Mouse (Mus musculus) adrenal gland, adult 2 months (tissue): ENCODE results near the gene Tor3a. TPM values are rescaled to one million over a fixed set of nuclear protein-coding genes. Genes with fewer than 3 reads are reported as not detected.

Experiments used
- DNase-seq: peaks from one replicate; pipeline ENCODE4 v3.0.0; 2021
- polyA plus RNA-seq: library from polyadenylated mRNA; depleted of rRNA; stranded (reverse); fragments of >200 nt; gene quantifications from 2 replicates; pipeline ENCODE4 v1.2.3, GENCODE M21; 2012; rRNA removed
- total RNA-seq, 2 experiments: library from RNA; stranded (reverse); gene quantifications; 2 replicates each; pipeline ENCODE4 v1.2.3; 2021

Tor3a gene
- total and polyA plus RNA-seq, 3 experiments, result 15.1 to 24.6 (median 21.5) TPM

DNA sequence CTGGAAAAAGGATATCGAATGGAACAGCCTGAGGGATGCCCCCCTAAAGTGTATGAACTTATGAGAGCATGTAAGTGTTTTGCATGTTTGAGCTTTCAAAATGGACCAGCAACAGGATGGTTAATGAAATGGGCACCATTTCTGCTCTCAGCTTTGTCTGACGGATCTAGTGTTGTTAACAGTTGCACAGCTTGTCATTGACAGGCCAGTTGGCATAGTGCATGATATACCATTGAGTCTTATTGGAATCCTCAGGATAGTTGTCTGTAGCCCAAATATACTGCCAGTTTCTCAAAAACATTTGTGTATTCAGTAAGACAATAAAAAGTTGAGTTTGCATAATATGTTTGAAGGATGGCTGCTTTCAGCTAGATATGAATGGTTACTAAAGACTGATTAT lies 39.0 kb downstream of the Tor3a start:
- DNase-seq, result no peak

DNA sequence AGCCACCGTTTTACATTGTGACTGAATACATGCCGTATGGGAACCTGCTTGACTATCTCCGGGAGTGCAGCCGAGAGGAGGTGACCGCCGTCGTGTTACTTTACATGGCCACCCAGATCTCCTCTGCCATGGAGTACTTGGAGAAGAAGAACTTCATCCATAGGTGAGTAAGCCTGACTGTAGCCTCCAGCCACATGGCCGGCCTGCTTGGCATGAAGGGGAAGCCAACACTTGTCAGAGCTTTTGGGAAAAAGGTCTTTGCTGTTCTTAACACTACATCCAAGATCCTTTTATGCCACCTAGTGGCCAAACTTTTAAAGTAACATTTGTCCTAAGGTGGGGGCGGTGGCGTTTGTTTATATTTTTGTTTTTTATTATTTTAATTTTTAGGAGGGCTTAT lies 41.1 kb downstream of the Tor3a start:
- DNase-seq, result peak; percentile 29

DNA sequence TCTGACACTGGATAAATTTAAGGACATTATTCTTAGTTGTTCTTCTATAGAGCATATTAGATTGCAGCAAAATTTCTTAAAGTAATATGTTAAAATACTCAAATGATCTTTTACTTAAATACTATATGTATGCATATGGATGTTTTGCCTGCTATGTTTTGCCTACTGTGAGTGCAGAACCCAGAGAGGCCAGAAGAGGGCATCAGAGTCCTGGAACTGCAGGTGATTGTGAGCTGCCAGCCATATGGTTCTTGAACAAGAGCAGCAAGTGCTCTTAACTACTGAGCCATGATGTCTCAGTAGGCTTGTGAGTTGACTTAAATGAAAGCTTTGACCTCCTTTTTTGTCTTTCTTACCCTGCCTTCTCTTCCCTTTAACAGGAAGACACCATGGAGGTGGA lies 43.2 kb downstream of the Tor3a start:
- DNase-seq, result no peak

- no peak for DNase-seq
Measured at GRCm38 (mm10) chr1:156629984-156630383, 44.2 kb downstream of the Tor3a start.

DNA sequence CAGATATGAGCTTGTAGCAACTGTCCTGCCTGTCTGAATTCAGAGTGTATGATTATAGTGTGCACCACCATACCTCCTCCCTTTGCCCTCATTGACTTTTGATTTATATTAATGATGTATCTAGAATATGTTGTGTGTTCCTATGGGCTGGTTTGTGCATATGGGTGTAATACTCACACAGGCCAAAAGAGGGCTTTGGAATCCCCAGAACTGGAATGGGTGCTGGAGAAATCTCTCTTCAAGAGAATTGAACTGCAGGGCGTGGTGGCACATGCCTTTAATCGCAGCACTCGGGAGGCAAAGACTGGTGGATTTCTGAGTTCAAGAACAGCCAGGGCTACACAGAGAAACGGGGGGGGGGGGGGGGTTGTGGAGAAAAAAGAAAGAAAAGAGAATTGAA lies 47.4 kb downstream of the Tor3a start:
- no peak for DNase-seq

GRCm38 (mm10) chr1:156624231-156624630 lies 49.9 kb downstream of the Tor3a start:
- no peak for DNase-seq

DNA sequence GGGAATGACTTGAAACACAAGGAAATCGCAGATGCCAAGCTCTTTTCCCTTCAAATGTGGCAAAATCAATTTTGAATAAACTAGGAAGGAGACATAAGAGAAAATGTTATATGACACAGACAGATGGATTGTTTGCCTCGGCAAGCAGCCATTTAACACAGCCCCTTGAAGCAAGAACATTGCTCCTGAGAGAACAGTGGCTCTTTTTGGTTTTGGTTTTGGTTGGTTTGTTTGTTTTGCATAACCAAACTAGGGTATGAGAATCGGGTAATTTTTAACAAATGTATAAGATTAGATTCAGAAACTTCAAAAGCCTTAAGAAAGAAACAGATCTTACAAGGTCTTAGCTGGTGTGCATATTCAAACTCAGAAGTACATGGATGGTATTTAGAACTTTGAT lies 53.2 kb downstream of the Tor3a start:
- DNase-seq, result no peak

- DNase-seq, result no peak
Measured at GRCm38 (mm10) chr1:156620292-156620909, 53.8 kb downstream of the Tor3a start.

DNA sequence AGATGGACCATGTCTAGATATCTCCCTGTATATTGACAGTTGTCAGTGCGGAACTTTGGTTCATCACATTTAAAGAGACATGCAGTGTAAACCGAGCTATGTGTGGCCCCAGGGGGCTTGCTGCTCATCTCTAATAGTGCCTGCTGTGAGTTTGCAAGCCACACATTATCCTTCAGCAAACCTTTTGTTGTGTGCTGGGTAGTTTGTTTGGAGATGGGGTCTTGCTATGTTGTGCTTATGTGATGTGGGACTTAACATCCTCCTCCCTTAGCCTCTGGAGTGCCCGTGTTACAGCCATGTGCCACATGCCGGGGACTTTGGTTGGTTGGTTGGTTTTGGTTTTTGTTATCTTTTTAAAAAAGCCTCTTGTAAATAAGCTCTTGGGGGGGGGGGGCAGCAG lies 56.3 kb downstream of the Tor3a start:
- no peak for DNase-seq

GRCm38 (mm10) chr1:156616989-156617598 lies 57.1 kb downstream of the Tor3a start:
- no peak for DNase-seq

DNA sequence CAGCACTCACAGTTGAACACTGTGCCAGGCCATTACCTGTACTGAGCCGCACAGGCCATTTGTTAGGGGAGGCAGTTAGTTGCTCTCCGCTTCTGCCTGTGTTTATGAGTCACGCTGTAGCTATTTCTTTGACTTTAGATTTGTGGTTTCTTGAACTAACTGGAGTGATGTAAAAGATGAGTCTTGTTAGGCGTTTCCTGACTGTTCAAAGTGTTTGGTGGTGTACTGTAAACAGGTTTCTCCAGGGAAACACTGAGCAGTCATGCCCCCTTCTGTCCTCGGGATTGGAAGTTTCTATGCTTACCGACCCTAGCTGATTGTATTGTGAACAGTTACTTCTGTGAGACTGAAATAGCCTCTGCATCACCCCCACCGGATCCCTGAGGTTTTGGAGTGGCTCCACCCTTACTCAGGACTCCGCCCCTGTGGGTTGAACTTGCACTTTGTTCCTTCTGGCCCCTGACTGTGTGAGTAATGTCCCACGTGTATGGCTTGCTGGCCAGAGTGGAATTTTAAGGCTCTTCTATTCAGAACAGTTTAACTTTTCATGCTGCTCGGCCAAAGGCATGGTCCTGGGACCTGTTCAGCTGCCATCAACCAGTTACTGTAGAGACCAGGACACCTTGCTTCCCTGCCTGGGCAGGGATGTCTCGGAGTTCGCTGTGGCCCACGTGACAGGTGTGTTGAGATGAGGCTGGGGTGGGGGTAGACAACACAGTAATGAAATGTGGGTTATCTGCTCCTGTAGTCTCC lies 58.6 kb downstream of the Tor3a start:
- DNase-seq, result peak; percentile 92

- DNase-seq, result no peak
Measured at GRCm38 (mm10) chr1:156614710-156615109, 59.4 kb downstream of the Tor3a start.

GRCm38 (mm10) chr1:156613855-156614530 lies 60.2 kb downstream of the Tor3a start:
- DNase-seq, result peak; percentile 35

GRCm38 (mm10) chr1:156610257-156610656 lies 63.9 kb downstream of the Tor3a start:
- DNase-seq, result no peak

DNA sequence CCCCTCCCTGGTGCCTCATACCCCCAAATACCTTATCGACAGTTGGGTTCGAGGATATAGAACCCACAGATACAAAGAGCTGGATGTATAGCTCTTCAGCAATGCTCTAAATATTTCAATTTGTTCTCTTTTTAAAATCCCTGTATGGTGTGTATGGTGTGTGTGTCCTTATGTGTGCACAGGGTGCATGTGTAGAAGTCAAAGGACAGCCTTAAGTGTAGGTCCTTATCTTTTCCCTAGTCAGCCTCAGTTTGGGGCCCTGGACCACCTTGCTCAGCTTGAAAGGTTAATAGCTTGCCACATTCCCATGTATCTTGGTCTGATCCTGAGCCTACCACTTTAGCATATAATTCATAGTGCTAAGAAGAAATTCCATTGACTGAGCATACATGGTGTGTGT lies 65.7 kb downstream of the Tor3a start:
- DNase-seq, result no peak

DNA sequence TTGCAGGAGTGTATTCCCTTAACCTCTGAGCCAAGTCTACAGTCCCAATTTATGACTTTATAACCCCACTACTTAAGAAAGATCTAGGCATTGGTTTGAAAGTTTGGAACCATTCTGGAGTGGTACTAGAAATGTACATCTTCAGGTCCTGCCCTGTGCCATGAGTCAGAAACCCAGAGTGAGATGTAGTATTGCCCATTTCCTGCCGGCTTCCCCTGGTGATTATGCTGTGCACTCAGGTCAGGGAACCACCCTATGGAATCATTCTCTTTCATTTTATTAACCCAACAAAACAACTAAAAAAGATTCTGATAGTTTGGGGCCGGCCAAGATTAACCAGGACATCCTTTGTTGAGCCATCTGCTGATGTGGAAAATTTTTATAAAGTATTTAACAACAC lies 68.2 kb downstream of the Tor3a start:
- no peak for DNase-seq

GRCm38 (mm10) chr1:156605094-156605866 lies 68.9 kb downstream of the Tor3a start:
- no peak for DNase-seq

Other genes with a start within 250 kb of the Tor3a start
- 1,000 to 10,000 TPM; 1,258 to 1,398 TPM for gene Soat1, start 200.0 kb downstream of the Tor3a start, total RNA-seq
- gene Soat1, start 200.0 kb downstream of the Tor3a start, polyA plus RNA-seq, result 116 and 185 TPM in 2 replicates
- 10 to 100 TPM; 37.5 to 44.6 TPM for gene Gm10031, start 150.3 kb downstream of the Tor3a start, total RNA-seq
- 13.3 and 20.3 TPM in 2 replicates for gene Gm10031, start 150.3 kb downstream of the Tor3a start, polyA plus RNA-seq
- 10 to 100 TPM; 19.6 to 22.1 TPM for gene Abl2, start 115.6 kb downstream of the Tor3a start, total RNA-seq
- gene Abl2, start 115.6 kb downstream of the Tor3a start, polyA plus RNA-seq, result 4.6 and 6.1 TPM in 2 replicates
- gene Fam20b, start 44.7 kb upstream of the Tor3a start, total RNA-seq, result 10 to 100 TPM; 55.3 to 56.0 TPM
- 6.7 and 9.8 TPM in 2 replicates for gene Fam20b, start 44.7 kb upstream of the Tor3a start, polyA plus RNA-seq
- 1 to 10 TPM; 4.7 to 6.1 TPM for gene Angptl1, start 164.2 kb upstream of the Tor3a start, total RNA-seq
- gene Angptl1, start 164.2 kb upstream of the Tor3a start, polyA plus RNA-seq, result 1.2 and 3.0 TPM in 2 replicates